Mouse (Mus musculus) brown adipose tissue, adult 24 weeks (tissue): ENCODE results near the gene Sult1b1. TPM values are rescaled to one million over a fixed set of nuclear protein-coding genes. Genes with fewer than 3 reads are reported as not detected.
"Not testable (repeated sequence)": the region's sequence is repeated elsewhere in the genome, so short reads cannot be mapped to it uniquely, and the experiment has no call there.

ENCODE experiments used
- H3K27ac ChIP-seq: fragments of 200-500 bp; replicated peaks from 2 replicates; pipeline ENCODE4 v1.5.1; 2012; ENCODE audit warnings: low read depth, mild to moderate bottlenecking, low read length
- H3K4me1 ChIP-seq: fragments of 200-500 bp; 2 replicates; pipeline ENCODE4 v1.6.1; 2012; ENCODE audit warnings: low read length, mixed read lengths; ENCODE audit not compliant: control insufficient read depth, insufficient read depth, insufficient read length
- H3K4me3 ChIP-seq: fragments of 200-500 bp; 2 replicates; pipeline ENCODE4 v1.5.1; 2012; ENCODE audit warnings: low read depth, mild to moderate bottlenecking, low read length, moderate library complexity; ENCODE audit not compliant: insufficient read depth
- polyA plus RNA-seq: library from polyadenylated mRNA; stranded (reverse); fragments of >200 nt; gene quantifications from 2 replicates; pipeline ENCODE4 v1.2.4, GENCODE M21; 2012; ENCODE audit not compliant: missing spikeins, insufficient read depth, insufficient read length

Sult1b1 gene
- polyA plus RNA-seq, 1 experiment, result not detected

DNA sequence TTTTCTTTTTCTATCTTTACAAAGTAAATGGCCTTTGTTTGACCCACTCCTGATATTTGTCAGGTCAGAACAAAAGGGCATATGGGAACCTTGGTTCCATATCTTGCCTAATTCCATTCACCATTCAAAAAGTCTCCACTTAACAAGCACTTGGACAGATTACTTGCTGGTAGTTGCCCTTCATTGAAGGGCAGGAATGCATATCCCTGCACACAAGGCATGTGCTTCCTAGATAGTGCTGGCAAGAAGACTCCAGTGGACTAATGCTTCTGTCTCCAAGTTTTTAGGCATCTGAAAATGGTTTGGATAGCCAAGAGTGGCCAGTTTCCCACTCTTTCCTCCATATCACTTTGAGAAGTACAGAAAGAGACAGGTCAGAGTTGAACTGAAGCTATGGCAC, 38.7 kb downstream of the Sult1b1 start:
- H3K27ac ChIP-seq, result peak overlapping the region; percentile 48
- H3K4me1 ChIP-seq, result peaks cover 2% of the 10 kb centered on the region; the same call in 1 of the 2 replicates
- H3K4me3 ChIP-seq, result no peak overlapping the region

GRCm38 (mm10) chr5:87498936-87499335, 39.1 kb downstream of the Sult1b1 start:
- no peak overlapping the region for H3K27ac ChIP-seq
- H3K4me1 ChIP-seq, result peaks cover 2% of the 10 kb centered on the region; the same call in 1 of the 2 replicates
- no peak overlapping the region for H3K4me3 ChIP-seq

DNA sequence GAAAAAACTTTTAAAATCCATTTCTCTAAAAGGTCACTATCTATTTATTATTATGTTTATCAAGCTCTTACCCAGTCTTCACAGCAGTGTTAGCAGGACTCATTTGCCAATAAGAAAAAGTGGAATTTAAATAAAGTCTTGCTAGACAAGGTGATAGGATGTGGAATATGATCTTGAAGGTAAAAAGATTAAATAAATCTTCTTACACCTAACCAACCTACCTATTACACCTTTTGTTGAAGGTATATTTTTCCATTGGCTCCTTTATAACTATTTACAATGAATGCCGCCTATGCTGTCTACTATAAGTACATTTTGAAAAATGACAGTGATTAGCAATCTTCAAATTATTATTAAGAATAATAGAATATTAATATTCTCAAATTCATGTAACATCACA, 47.2 kb downstream of the Sult1b1 start, which contains the start of gene Ugt2a1:
Gene Ugt2a1, minus strand, starts transcription at position 101 of the 400 bp plus-strand sequence.
- no peaks in the 10 kb centered on the region for H3K4me1 ChIP-seq
- no peak within 1 kb of the TSS for H3K4me3 ChIP-seq
- H3K27ac ChIP-seq, result no peak within 1 kb of the TSS

DNA sequence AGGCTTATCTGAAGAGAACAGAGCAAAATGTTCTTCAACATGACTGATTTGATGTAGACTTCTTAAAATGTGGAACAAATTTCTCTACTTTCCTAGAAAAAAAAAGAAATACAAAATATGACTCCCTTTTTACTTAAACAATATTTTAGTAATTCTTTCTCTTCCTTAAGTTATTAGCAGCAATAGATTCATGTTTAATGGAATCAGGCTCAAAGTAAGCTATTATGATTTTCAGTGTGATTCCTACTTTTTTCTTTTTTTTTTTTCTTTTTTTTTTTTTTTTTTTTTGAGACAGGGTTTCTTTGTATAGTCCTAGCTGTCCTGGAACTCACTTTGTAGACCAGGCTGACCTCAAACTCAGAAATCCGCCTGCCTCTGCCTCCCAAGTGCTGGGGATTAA, 51.3 kb downstream of the Sult1b1 start, which contains the start of gene Gm43638:
Gene Gm43638, minus strand, starts transcription at position 101 of the 400 bp plus-strand sequence.
- H3K27ac ChIP-seq, H3K4me1 ChIP-seq, H3K4me3 ChIP-seq: not testable (repeated sequence)

DNA sequence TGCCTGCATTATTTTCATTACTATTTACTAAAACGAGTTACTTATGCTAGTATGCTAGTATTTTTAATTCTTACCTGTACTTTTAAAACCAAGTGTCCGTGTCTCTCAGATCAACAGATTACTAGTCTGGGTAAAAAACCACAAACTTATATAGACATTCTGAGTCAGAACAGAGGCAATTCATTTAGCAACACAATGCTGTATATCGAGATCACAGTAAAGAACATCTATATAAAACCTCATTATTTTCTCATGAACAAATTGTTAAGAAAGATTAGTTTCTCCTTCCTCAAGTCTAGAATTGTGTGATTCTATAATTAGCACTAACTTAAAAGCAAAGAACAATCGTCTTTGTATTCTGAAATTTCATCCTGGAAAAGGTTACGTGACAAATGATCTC, 55.8 kb downstream of the Sult1b1 start, which contains the start of gene Ugt2a2:
Gene Ugt2a2, minus strand, starts transcription at position 101 of the 400 bp plus-strand sequence.
- Histone ChIP-seq H3K4me3 (no peak within 1 kb of the TSS), H3K27ac (no peak within 1 kb of the TSS), H3K4me1 (no peaks in the 10 kb centered on the region)

Other genes with a start within 250 kb of the Sult1b1 start
- not detected in 2 replicates for gene Ugt2a3, start 201.0 kb downstream of the Sult1b1 start, polyA plus RNA-seq
- not detected in 2 replicates for gene Ugt2b38, start 114.0 kb downstream of the Sult1b1 start, polyA plus RNA-seq
- gene Ugt2a2, start 55.9 kb downstream of the Sult1b1 start, polyA plus RNA-seq, result not detected in 2 replicates
- not detected in 2 replicates for gene Gm43638, start 51.4 kb downstream of the Sult1b1 start, polyA plus RNA-seq
- not detected in 2 replicates for gene Ugt2a1, start 47.3 kb downstream of the Sult1b1 start, polyA plus RNA-seq
- not detected in 2 replicates for gene Sult1d1, start 30.8 kb upstream of the Sult1b1 start, polyA plus RNA-seq
- gene Sult1e1, start 53.4 kb upstream of the Sult1b1 start, polyA plus RNA-seq, result 1.7 and 1.8 TPM in 2 replicates
- gene Csn1s1, start 128.0 kb upstream of the Sult1b1 start, polyA plus RNA-seq, result not detected in 2 replicates
- not detected in 2 replicates for gene Csn2, start 161.4 kb upstream of the Sult1b1 start, polyA plus RNA-seq
- not detected in 2 replicates for gene Csn1s2a, start 236.4 kb upstream of the Sult1b1 start, polyA plus RNA-seq